Mouse (Mus musculus): ENCODE measurements around the gene Arnt2. TPM values are rescaled to one million over a fixed set of nuclear protein-coding genes. Genes with fewer than 3 reads are reported as not detected.
A peak's percentile ranks its signal among the peaks of the same experiment; 100 is the strongest.

Gene Arnt2
- polyA plus RNA-seq, 1 experiment from 2014 or later = 2.3 TPM

DNA sequence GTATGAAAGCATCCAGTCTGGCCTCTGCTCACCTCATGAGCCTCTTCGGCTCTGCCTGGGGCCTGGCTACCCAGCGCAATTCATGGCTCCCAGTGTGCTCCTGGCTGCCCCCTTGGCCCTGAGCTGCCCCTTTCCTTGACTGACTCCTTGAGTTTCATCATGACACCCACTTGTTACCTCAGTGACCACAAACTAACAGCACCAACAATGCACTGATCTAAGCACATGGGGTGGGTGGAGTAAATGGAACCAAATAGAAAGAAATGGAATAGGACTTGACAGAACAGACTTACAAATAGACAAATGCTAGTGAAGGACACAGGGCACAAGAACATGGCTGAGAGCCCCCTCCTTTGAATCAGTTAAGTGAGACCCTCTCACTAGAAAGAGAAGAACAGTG is 95.2 kb downstream of the Arnt2 start:
- ATAC-seq (ENCODE audit: insufficient number of reproducible peaks, insufficient read depth, low FRiP score, low read depth) = no peak
- WGBS = 84% methylated on average over 2 of the region's 2 CpGs
- no peaks in the 10 kb centered on the region for H3K27me3 ChIP-seq (ENCODE audit: control insufficient read depth, insufficient read depth, low read length)

DNA sequence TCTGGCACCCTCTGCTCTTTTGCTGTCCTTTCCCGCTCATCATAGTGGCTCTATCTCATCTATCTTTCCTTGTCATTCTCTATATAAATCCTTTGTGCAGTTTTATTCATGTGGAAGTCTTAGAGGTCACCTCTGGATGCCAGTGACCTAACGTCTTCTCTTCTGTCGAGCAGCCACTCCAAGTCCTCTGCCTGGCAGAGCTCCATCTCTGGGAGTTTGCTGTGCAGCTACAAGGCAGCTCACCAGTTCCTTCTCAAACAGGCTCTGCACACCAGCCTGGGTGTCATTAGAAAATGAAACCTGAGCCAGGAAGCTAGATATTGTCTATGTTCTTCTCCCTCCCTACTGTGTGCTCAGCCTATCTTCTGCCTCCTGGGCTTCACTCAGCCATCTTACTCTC is 98.4 kb downstream of the Arnt2 start:
- no peak overlapping the region for H3K4me2 ChIP-seq (ENCODE audit: low read length)
- no peaks in the 10 kb centered on the region for H3K27me3 ChIP-seq (ENCODE audit: control insufficient read depth, insufficient read depth, low read length)
- no peak overlapping the region for H3K4me3 ChIP-seq (ENCODE audit: control insufficient read depth in 1 of 2, insufficient read depth in 1 of 2, low read depth in 1 of 2, low read length in 2 of 2)
- WGBS = 47% methylated on average over 3 of the region's 3 CpGs
- no peak overlapping the region for H3K9ac ChIP-seq (ENCODE audit: low read length)
- no peaks in the 10 kb centered on the region for H3K36me3 ChIP-seq (ENCODE audit: control insufficient read depth, insufficient read depth, low read length)
- H3K9me3 ChIP-seq (ENCODE audit: control insufficient read depth, low read length) = no peaks in the 10 kb centered on the region
- peak overlapping the region; percentile 28 to 53; a peak in 3 of 4 replicates for H3K27ac ChIP-seq (replicated peaks in 1 of 2; ENCODE audit: control insufficient read depth in 1 of 2, insufficient read depth in 1 of 2, low read depth in 2 of 2, low read length in 2 of 2)
- ATAC-seq (ENCODE audit: insufficient number of reproducible peaks, insufficient read depth, low FRiP score, low read depth) = no peak
- H3K4me1 ChIP-seq (ENCODE audit: control insufficient read depth in 2 of 2, insufficient read depth in 2 of 2, low read length in 2 of 2) = peaks cover 8 to 16% of the 10 kb centered on the region in 2 experiments

More for the DNA sequence above, 95.2 kb downstream of the Arnt2 start:
- Histone ChIP-seq H3K9me3 (ENCODE audit: control insufficient read depth, low read length) (no peaks in the 10 kb centered on the region), H3K4me3 (ENCODE audit: control insufficient read depth in 1 of 2, insufficient read depth in 1 of 2, low read depth in 1 of 2, low read length in 2 of 2) (no peak overlapping the region), H3K27ac (replicated peaks in 1 of 2; ENCODE audit: control insufficient read depth in 1 of 2, insufficient read depth in 1 of 2, low read depth in 2 of 2, low read length in 2 of 2) (no peak overlapping the region), H3K36me3 (ENCODE audit: control insufficient read depth, insufficient read depth, low read length) (no peaks in the 10 kb centered on the region), H3K4me2 (ENCODE audit: low read length) (no peak overlapping the region), H3K4me1 (ENCODE audit: control insufficient read depth in 2 of 2, insufficient read depth in 2 of 2, low read length in 2 of 2) (peaks cover 8 to 16% of the 10 kb centered on the region in 2 experiments), H3K9ac (ENCODE audit: low read length) (no peak overlapping the region)

DNA sequence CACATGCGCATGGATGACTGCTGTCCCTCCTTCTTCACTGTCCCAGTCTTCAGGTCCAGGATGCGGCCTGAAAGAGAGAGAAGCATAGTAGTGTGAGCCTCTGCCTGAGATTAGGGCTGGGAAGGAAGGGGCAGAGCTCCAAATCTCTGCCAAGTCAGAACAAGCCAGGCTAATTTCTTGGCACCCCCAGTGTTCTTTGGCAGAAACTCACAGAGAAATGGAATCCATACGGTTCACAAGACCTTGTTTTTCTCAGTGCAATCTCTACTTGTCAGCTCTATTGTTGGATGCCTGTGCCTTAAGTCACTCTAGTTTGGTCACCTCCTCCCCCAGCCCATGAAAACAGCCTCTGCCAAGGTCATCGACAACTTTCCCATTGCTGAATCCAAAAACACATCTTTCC is 99.1 kb downstream of the Arnt2 start:
- 52% methylated on average over 4 of the region's 4 CpGs for WGBS
- no peaks in the 10 kb centered on the region for H3K27me3 ChIP-seq (ENCODE audit: control insufficient read depth, insufficient read depth, low read length)
- H3K4me3 ChIP-seq (ENCODE audit: control insufficient read depth in 1 of 2, insufficient read depth in 1 of 2, low read depth in 1 of 2, low read length in 2 of 2) = no peak overlapping the region
- no peak overlapping the region for H3K9ac ChIP-seq (ENCODE audit: low read length)
- H3K9me3 ChIP-seq (ENCODE audit: control insufficient read depth, low read length) = no peaks in the 10 kb centered on the region
- no peak overlapping the region for H3K4me2 ChIP-seq (ENCODE audit: low read length)
- H3K36me3 ChIP-seq (ENCODE audit: control insufficient read depth, insufficient read depth, low read length) = no peaks in the 10 kb centered on the region
- H3K27ac ChIP-seq (replicated peaks in 1 of 2; ENCODE audit: control insufficient read depth in 1 of 2, insufficient read depth in 1 of 2, low read depth in 2 of 2, low read length in 2 of 2) = peak overlapping the region; percentile 43 to 53; a peak in 2 of 4 replicates
- ATAC-seq (ENCODE audit: insufficient number of reproducible peaks, insufficient read depth, low FRiP score, low read depth) = peak; percentile 45; the same call in 1 of the 2 replicates
- peaks cover 8 to 21% of the 10 kb centered on the region in 2 experiments for H3K4me1 ChIP-seq (ENCODE audit: control insufficient read depth in 2 of 2, insufficient read depth in 2 of 2, low read length in 2 of 2)

DNA sequence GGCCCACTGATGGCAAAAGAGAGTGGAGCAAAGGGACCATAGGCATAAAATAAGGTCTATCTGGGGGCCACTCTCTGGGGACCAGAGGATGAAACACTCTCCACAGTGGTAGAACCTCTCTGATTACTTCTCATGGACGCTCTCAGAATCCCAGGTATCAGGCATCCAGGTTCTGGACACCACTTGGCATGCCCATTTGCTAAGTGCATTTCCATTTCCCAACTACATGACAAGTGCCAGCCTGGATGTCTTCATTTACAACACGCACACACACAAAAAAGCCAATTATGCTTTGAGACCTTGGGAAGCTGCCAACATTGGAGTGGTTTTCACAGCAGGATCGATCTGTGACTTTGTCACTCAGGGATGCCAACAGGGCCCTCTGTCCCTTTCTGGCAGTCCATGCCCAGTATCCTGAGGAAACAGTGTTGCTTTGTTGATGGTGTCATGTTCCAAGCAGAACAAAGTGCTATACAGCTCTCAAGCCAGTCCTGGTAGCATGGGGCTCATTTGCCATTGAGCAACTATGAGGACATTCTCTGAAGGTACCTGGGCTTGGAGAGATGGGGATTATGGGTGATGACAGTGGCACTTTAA is 102.5 kb downstream of the Arnt2 start:
- Histone ChIP-seq H3K4me3 (ENCODE audit: control insufficient read depth in 1 of 2, insufficient read depth in 1 of 2, low read depth in 1 of 2, low read length in 2 of 2) (no peak overlapping the region), H3K27ac (replicated peaks in 1 of 2; ENCODE audit: control insufficient read depth in 1 of 2, insufficient read depth in 1 of 2, low read depth in 2 of 2, low read length in 2 of 2) (no peak overlapping the region), H3K27me3 (ENCODE audit: control insufficient read depth, insufficient read depth, low read length) (no peaks in the 10 kb centered on the region), H3K36me3 (ENCODE audit: control insufficient read depth, insufficient read depth, low read length) (no peaks in the 10 kb centered on the region), H3K9me3 (ENCODE audit: control insufficient read depth, low read length) (no peaks in the 10 kb centered on the region), H3K9ac (ENCODE audit: low read length) (no peak overlapping the region), H3K4me1 (ENCODE audit: control insufficient read depth in 2 of 2, insufficient read depth in 2 of 2, low read length in 2 of 2) (peaks cover 11 to 31% of the 10 kb centered on the region in 2 experiments), H3K4me2 (ENCODE audit: low read length) (no peak overlapping the region)
- 62% methylated on average over 3 of the region's 3 CpGs for WGBS
- ATAC-seq (ENCODE audit: insufficient number of reproducible peaks, insufficient read depth, low FRiP score, low read depth) = no peak

DNA sequence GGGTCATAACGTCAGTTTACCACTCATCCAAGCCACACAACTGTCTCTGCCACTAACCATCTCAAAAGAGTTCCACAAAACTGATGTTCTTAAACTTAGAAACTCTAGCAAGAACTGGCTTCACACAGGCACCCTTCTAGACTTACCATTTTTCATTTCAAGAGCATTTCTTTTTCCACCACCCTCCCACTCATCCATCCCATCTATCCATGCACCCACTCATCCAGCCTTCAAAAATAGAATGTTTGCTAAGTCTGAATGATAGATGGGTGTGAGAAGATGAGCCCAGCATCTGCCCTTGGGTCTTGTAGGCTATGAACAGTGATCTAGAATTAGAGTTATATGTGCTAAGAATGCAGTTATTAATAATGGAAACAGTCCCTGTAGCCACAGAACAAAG is 109.7 kb downstream of the Arnt2 start:
- Histone ChIP-seq H3K4me3 (ENCODE audit: control insufficient read depth in 1 of 2, insufficient read depth in 1 of 2, low read depth in 1 of 2, low read length in 2 of 2) (no peak overlapping the region), H3K36me3 (ENCODE audit: control insufficient read depth, insufficient read depth, low read length) (no peaks in the 10 kb centered on the region), H3K9ac (ENCODE audit: low read length) (no peak overlapping the region), H3K4me1 (ENCODE audit: control insufficient read depth in 2 of 2, insufficient read depth in 2 of 2, low read length in 2 of 2) (peaks cover 2 to 9% of the 10 kb centered on the region in 2 experiments), H3K9me3 (ENCODE audit: control insufficient read depth, low read length) (no peaks in the 10 kb centered on the region), H3K27ac (replicated peaks in 1 of 2; ENCODE audit: control insufficient read depth in 1 of 2, insufficient read depth in 1 of 2, low read depth in 2 of 2, low read length in 2 of 2) (no peak overlapping the region), H3K4me2 (ENCODE audit: low read length) (no peak overlapping the region), H3K27me3 (ENCODE audit: control insufficient read depth, insufficient read depth, low read length) (no peaks in the 10 kb centered on the region)
- WGBS = 84% methylated on average over 1 of the region's 1 CpGs
- no peak for ATAC-seq (ENCODE audit: insufficient number of reproducible peaks, insufficient read depth, low FRiP score, low read depth)

DNA sequence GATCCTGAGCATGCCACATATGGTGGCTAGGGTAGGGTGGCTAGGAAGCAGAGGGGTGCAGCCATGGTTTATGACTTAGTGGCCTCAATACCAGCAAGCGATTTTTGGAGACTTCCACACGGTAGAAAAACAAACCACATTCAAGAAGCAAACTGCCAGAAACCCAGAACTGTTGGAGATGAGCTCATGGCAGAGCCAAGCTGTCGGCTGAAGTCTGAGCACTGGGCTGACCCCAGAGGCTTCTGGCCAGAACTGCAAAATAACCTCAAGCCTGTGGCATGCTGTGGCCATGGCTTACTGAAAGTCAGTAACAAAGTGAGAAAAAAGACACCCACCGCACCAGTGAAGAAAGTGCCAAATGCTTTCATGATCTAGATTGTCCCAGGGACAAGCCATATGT is 110.4 kb downstream of the Arnt2 start:
- no peak overlapping the region for H3K27ac ChIP-seq (replicated peaks in 1 of 2; ENCODE audit: control insufficient read depth in 1 of 2, insufficient read depth in 1 of 2, low read depth in 2 of 2, low read length in 2 of 2)
- H3K9me3 ChIP-seq (ENCODE audit: control insufficient read depth, low read length) = no peaks in the 10 kb centered on the region
- no peak for ATAC-seq (ENCODE audit: insufficient number of reproducible peaks, insufficient read depth, low FRiP score, low read depth)
- 81% methylated on average over 4 of the region's 4 CpGs for WGBS
- no peak overlapping the region for H3K4me2 ChIP-seq (ENCODE audit: low read length)
- no peaks in the 10 kb centered on the region for H3K27me3 ChIP-seq (ENCODE audit: control insufficient read depth, insufficient read depth, low read length)
- no peak overlapping the region for H3K4me3 ChIP-seq (ENCODE audit: control insufficient read depth in 1 of 2, insufficient read depth in 1 of 2, low read depth in 1 of 2, low read length in 2 of 2)
- no peak overlapping the region for H3K9ac ChIP-seq (ENCODE audit: low read length)
- H3K36me3 ChIP-seq (ENCODE audit: control insufficient read depth, insufficient read depth, low read length) = no peaks in the 10 kb centered on the region
- peaks cover under 1 to 9% of the 10 kb centered on the region in 2 experiments for H3K4me1 ChIP-seq (ENCODE audit: control insufficient read depth in 2 of 2, insufficient read depth in 2 of 2, low read length in 2 of 2)

DNA sequence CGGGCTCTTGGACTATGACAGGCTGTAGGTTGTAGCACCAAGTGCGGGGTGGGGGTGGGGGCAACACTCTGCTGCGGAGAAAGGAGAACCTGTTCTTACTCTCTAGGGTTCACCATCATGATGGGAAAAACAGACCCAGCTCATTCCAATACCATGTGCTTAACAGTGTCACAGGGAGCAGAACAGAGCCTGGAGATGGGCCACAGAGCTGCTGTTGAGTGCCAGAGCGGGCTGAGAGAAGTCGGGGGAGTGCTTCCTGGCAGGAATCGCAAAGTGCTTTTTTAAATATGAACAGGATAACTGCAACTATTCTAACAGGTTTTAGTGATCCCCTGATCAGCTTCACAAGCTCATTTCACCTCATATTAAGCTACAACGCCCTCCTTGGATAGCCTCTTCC is 116.9 kb downstream of the Arnt2 start:
- peaks cover 3 to 4% of the 10 kb centered on the region in 2 experiments; a peak in 2 of 4 replicates for H3K4me1 ChIP-seq (ENCODE audit: control insufficient read depth in 2 of 2, insufficient read depth in 2 of 2, low read length in 2 of 2)
- WGBS = 69% methylated on average over 7 of the region's 7 CpGs
- ATAC-seq (ENCODE audit: insufficient number of reproducible peaks, insufficient read depth, low FRiP score, low read depth) = no peak
- no peaks in the 10 kb centered on the region for H3K36me3 ChIP-seq (ENCODE audit: control insufficient read depth, insufficient read depth, low read length)
- no peaks in the 10 kb centered on the region for H3K9me3 ChIP-seq (ENCODE audit: control insufficient read depth, low read length)
- H3K27me3 ChIP-seq (ENCODE audit: control insufficient read depth, insufficient read depth, low read length) = no peaks in the 10 kb centered on the region
- H3K27ac ChIP-seq (replicated peaks in 1 of 2; ENCODE audit: control insufficient read depth in 1 of 2, insufficient read depth in 1 of 2, low read depth in 2 of 2, low read length in 2 of 2) = peak overlapping the region; percentile 4 to 19; a peak in 1 of 4 replicates
- H3K4me2 ChIP-seq (ENCODE audit: low read length) = no peak overlapping the region
- H3K4me3 ChIP-seq (ENCODE audit: control insufficient read depth in 1 of 2, insufficient read depth in 1 of 2, low read depth in 1 of 2, low read length in 2 of 2) = no peak overlapping the region
- H3K9ac ChIP-seq (ENCODE audit: low read length) = no peak overlapping the region

DNA sequence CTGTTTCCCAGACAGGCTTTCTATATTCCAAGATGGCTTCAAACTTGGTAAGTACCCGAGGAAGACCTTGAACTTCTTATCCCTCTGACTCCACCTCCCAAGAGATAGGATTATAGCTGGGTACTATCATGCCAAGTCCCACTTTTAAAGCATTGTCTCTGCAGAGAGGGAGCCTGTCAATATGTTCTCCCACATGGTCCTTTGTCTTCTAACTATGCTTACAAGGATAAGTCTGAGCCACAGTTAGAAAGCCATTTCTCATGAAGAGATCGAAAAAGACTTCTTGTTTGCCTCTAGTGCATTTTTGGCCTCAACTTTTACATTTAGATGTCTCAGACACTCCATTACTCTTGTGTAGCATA is 122.8 kb downstream of the Arnt2 start:
- WGBS = 71% methylated on average over 2 of the region's 2 CpGs
- no peak for ATAC-seq (ENCODE audit: insufficient number of reproducible peaks, insufficient read depth, low FRiP score, low read depth)
- H3K4me3 ChIP-seq (ENCODE audit: control insufficient read depth in 1 of 2, insufficient read depth in 1 of 2, low read depth in 1 of 2, low read length in 2 of 2) = no peak overlapping the region
- no peak overlapping the region for H3K27ac ChIP-seq (replicated peaks in 1 of 2; ENCODE audit: control insufficient read depth in 1 of 2, insufficient read depth in 1 of 2, low read depth in 2 of 2, low read length in 2 of 2)
- H3K4me1 ChIP-seq (ENCODE audit: control insufficient read depth in 2 of 2, insufficient read depth in 2 of 2, low read length in 2 of 2) = no peaks in the 10 kb centered on the region
- H3K4me2 ChIP-seq (ENCODE audit: low read length) = no peak overlapping the region
- no peaks in the 10 kb centered on the region for H3K27me3 ChIP-seq (ENCODE audit: control insufficient read depth, insufficient read depth, low read length)
- H3K9ac ChIP-seq (ENCODE audit: low read length) = no peak overlapping the region
- H3K9me3 ChIP-seq (ENCODE audit: control insufficient read depth, low read length) = no peaks in the 10 kb centered on the region
- H3K36me3 ChIP-seq (ENCODE audit: control insufficient read depth, insufficient read depth, low read length) = no peaks in the 10 kb centered on the region
